Mouse (Mus musculus) midbrain, embryonic 10.5 days (tissue): ENCODE measurements around the gene Pla1a. TPM values are rescaled to one million over a fixed set of nuclear protein-coding genes. Genes with fewer than 3 reads are reported as not detected.

Experiments used
- DNase-seq: peaks from one replicate; pipeline ENCODE4 v3.0.0-alpha.2; 2017; ENCODE audit warnings: low spot score
- H3K27ac ChIP-seq: fragments of 300-500 bp; sonication (generic); replicated peaks from 2 replicates; pipeline ENCODE4 v1.5.1; 2016; ENCODE audit warnings: mild to moderate bottlenecking
- H3K27me3 ChIP-seq: fragments of 300-500 bp; sonication (generic); 2 replicates; pipeline ENCODE4 v1.6.1; 2016; ENCODE audit warnings: low read depth, mild to moderate bottlenecking; ENCODE audit not compliant: poor library complexity, severe bottlenecking
- H3K36me3 ChIP-seq: fragments of 300-500 bp; sonication (generic); 2 replicates; pipeline ENCODE4 v1.6.1; 2016; ENCODE audit warnings: mild to moderate bottlenecking, moderate library complexity
- H3K4me1 ChIP-seq: fragments of 300-500 bp; sonication (generic); 2 replicates; pipeline ENCODE4 v1.6.1; 2016
- H3K4me3 ChIP-seq: fragments of 300-500 bp; sonication (generic); 2 replicates; pipeline ENCODE4 v1.5.1; 2016; ENCODE audit warnings: mild to moderate bottlenecking, moderate library complexity
- H3K9me3 ChIP-seq: fragments of 300-500 bp; sonication (generic); replicated peaks from 2 replicates; pipeline ENCODE4 v1.6.1; 2016; ENCODE audit warnings: mild to moderate bottlenecking
- WGBS: fragments of 180-500 bp; shearing (Covaris S2); methylation state at CpG from one replicate; pipeline ENCODE4 v1.1.7; 2016; 5-methylcytosine and 5-hydroxymethylcytosine counted together
- polyA plus RNA-seq: library from polyadenylated mRNA; unstranded; fragments of >200 nt; fragmentation: Nextera tagmentation; extraction: Ambion mirVana; gene quantifications from 2 replicates; pipeline ENCODE4 v1.2.1, GENCODE M21; 2016

Pla1a gene
- polyA plus RNA-seq, 1 experiment from 2014 or later: 0.07 TPM

DNA sequence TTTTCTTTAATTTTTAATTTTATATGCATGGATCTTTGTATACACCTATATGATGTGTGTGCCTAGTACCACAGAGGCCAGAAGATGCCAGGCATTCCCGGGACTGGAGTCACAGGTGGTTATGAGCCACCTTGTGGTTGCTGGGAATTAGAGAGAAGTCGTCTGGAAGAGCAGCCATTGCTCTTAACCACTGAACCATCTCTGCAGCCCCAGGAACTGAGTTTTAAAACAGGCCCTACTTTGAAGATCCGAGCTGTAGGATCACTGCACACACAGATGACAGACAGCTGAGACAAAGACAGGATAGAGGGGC, 35.7 kb upstream of the Pla1a start:
- no peaks in the 10 kb centered on the region for H3K9me3 ChIP-seq
- no peaks in the 10 kb centered on the region for H3K27me3 ChIP-seq
- WGBS: 35% methylated on average over 3 of the region's 3 CpGs
- no peaks in the 10 kb centered on the region for H3K36me3 ChIP-seq
- no peak for DNase-seq
- no peak overlapping the region for H3K4me3 ChIP-seq
- H3K4me1 ChIP-seq: no peaks in the 10 kb centered on the region
- H3K27ac ChIP-seq: no peak overlapping the region

- WGBS: 84% methylated on average over 8 of the region's 8 CpGs
- Histone ChIP-seq H3K27me3 (no peaks in the 10 kb centered on the region), H3K4me3 (no peak overlapping the region)
Measured at GRCm38 (mm10) chr16:38467917-38468705, 35.2 kb upstream of the Pla1a start.

DNA sequence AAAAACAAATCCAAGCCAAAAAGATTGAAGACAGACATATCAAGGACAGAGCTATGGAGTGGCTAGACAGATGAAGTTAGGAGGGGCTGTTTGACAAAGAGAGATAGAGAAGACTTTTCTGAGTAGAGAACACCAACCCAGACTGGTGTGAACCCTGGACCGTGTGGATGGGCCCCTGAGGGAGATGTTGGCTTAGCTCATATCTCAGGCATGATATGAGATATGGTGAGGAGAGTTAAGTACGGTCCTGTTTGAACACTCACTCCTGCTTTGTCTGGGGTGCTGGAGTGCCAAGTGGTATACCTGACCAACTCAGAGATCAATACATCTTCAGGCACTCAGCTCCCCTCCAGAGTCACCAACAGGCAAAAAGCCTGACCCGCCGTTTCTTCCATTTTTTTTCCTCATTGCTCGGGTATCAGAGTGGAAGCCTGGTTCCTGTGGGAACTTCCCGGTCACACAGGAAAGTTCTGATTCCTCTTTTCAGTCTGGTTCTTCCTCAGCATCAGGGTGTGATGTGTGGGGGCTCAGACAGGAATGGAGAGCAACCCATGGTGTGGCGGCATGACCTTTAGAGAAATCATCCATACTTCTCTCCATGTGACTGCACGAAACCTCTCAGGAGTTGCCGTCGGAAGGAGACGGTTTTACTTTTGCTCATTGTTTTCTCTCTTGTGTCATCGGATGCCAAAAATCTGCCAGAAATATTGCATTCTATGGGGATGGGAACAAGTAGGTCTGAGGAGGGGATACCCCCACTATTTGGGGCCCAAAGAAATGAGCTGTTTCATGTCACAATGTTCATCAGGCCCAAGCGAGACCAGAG, 34.4 kb upstream of the Pla1a start:
- no peak for DNase-seq
- H3K4me1 ChIP-seq: no peaks in the 10 kb centered on the region
- H3K27ac ChIP-seq: no peak overlapping the region
- H3K36me3 ChIP-seq: no peaks in the 10 kb centered on the region
- H3K4me3 ChIP-seq: no peak overlapping the region
- WGBS: 91% methylated on average over 13 of the region's 13 CpGs
- H3K9me3 ChIP-seq: no peaks in the 10 kb centered on the region
- no peaks in the 10 kb centered on the region for H3K27me3 ChIP-seq

More at GRCm38 (mm10) chr16:38467917-38468705, 35.2 kb upstream of the Pla1a start:
- no peak for DNase-seq
- no peak overlapping the region for H3K27ac ChIP-seq
- no peaks in the 10 kb centered on the region for H3K36me3 ChIP-seq
- no peaks in the 10 kb centered on the region for H3K4me1 ChIP-seq
- no peaks in the 10 kb centered on the region for H3K9me3 ChIP-seq

- DNase-seq: no peak
- WGBS: 83% methylated on average over 4 of the region's 4 CpGs
- no peaks in the 10 kb centered on the region for H3K27me3 ChIP-seq
- no peaks in the 10 kb centered on the region for H3K9me3 ChIP-seq
- no peaks in the 10 kb centered on the region for H3K4me1 ChIP-seq
- no peak overlapping the region for H3K4me3 ChIP-seq
- no peaks in the 10 kb centered on the region for H3K36me3 ChIP-seq
- H3K27ac ChIP-seq: no peak overlapping the region
Measured at GRCm38 (mm10) chr16:38466089-38466488, 33.1 kb upstream of the Pla1a start.

GRCm38 (mm10) chr16:38463305-38463704, 30.4 kb upstream of the Pla1a start:
- WGBS: 92% methylated on average over 5 of the region's 5 CpGs
- no peak for DNase-seq
- Histone ChIP-seq H3K4me1 (no peaks in the 10 kb centered on the region), H3K27me3 (no peaks in the 10 kb centered on the region), H3K27ac (no peak overlapping the region), H3K36me3 (no peaks in the 10 kb centered on the region), H3K4me3 (no peak overlapping the region), H3K9me3 (no peaks in the 10 kb centered on the region)

DNA sequence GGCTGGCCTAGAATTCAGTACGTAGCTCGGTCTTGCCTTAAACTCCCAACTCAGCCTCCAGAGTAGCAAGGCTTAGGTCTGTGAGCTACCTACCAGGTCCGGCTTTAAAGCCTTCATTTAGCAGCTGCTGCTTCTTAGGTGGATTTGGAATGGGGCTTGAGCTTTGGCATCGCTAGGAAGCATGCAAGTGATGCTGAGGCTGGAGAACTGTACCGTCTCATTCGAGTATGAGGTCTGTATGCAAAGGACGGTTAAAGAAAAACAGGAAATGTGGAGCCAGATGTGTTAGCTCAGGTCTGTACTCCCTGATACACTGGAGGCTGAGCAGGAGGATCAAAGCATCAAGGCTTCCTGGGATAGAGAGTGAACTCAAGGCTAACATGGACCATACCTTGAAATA, 29.2 kb upstream of the Pla1a start:
- no peak for DNase-seq
- Histone ChIP-seq H3K4me3 (no peak overlapping the region), H3K27ac (no peak overlapping the region), H3K36me3 (no peaks in the 10 kb centered on the region), H3K9me3 (no peaks in the 10 kb centered on the region), H3K27me3 (no peaks in the 10 kb centered on the region), H3K4me1 (no peaks in the 10 kb centered on the region)
- 89% methylated on average over 7 of the region's 7 CpGs for WGBS

DNA sequence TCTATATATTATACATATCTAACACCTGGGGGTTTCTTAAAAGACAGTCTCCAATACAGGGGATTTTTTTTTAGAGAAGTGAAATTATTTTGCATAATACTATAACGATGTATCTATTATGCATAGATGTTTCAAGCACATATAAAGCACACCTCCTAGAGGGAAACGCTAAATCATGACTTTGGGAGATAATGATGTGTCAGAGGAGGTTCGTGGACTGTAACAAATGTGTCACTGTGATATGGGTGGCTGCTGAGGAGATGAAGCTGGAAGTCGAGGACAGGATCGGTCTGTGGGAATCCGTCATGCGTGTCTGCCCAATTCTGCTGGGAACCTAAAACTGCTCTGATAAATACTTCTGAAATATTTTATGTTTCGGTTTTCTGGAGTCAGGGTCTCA, 28.8 kb upstream of the Pla1a start:
- H3K4me3 ChIP-seq: no peak overlapping the region
- H3K27me3 ChIP-seq: no peaks in the 10 kb centered on the region
- DNase-seq: no peak
- no peaks in the 10 kb centered on the region for H3K36me3 ChIP-seq
- H3K9me3 ChIP-seq: no peaks in the 10 kb centered on the region
- no peaks in the 10 kb centered on the region for H3K4me1 ChIP-seq
- WGBS: 86% methylated on average over 8 of the region's 8 CpGs
- no peak overlapping the region for H3K27ac ChIP-seq

- no peaks in the 10 kb centered on the region for H3K36me3 ChIP-seq
- H3K4me3 ChIP-seq: no peak overlapping the region
- H3K4me1 ChIP-seq: no peaks in the 10 kb centered on the region
- WGBS: 92% methylated on average over 4 of the region's 4 CpGs
- no peak overlapping the region for H3K27ac ChIP-seq
- DNase-seq: no peak
- no peaks in the 10 kb centered on the region for H3K27me3 ChIP-seq
- no peaks in the 10 kb centered on the region for H3K9me3 ChIP-seq
Measured at GRCm38 (mm10) chr16:38459990-38460389, 27.0 kb upstream of the Pla1a start.

GRCm38 (mm10) chr16:38458600-38459280, 25.8 kb upstream of the Pla1a start:
- H3K4me1 ChIP-seq: no peaks in the 10 kb centered on the region
- H3K27ac ChIP-seq: no peak overlapping the region
- no peaks in the 10 kb centered on the region for H3K36me3 ChIP-seq
- no peaks in the 10 kb centered on the region for H3K9me3 ChIP-seq
- no peak overlapping the region for H3K4me3 ChIP-seq
- 72% methylated on average over 6 of the region's 6 CpGs for WGBS
- no peak for DNase-seq
- H3K27me3 ChIP-seq: no peaks in the 10 kb centered on the region

GRCm38 (mm10) chr16:38456812-38457567, 24.0 kb upstream of the Pla1a start:
- H3K27me3 ChIP-seq: no peaks in the 10 kb centered on the region
- WGBS: 68% methylated on average over 11 of the region's 11 CpGs
- no peaks in the 10 kb centered on the region for H3K9me3 ChIP-seq
- no peak for DNase-seq
- H3K36me3 ChIP-seq: no peaks in the 10 kb centered on the region
- H3K4me3 ChIP-seq: no peak overlapping the region
- H3K4me1 ChIP-seq: peaks cover 9% of the 10 kb centered on the region
- no peak overlapping the region for H3K27ac ChIP-seq

DNA sequence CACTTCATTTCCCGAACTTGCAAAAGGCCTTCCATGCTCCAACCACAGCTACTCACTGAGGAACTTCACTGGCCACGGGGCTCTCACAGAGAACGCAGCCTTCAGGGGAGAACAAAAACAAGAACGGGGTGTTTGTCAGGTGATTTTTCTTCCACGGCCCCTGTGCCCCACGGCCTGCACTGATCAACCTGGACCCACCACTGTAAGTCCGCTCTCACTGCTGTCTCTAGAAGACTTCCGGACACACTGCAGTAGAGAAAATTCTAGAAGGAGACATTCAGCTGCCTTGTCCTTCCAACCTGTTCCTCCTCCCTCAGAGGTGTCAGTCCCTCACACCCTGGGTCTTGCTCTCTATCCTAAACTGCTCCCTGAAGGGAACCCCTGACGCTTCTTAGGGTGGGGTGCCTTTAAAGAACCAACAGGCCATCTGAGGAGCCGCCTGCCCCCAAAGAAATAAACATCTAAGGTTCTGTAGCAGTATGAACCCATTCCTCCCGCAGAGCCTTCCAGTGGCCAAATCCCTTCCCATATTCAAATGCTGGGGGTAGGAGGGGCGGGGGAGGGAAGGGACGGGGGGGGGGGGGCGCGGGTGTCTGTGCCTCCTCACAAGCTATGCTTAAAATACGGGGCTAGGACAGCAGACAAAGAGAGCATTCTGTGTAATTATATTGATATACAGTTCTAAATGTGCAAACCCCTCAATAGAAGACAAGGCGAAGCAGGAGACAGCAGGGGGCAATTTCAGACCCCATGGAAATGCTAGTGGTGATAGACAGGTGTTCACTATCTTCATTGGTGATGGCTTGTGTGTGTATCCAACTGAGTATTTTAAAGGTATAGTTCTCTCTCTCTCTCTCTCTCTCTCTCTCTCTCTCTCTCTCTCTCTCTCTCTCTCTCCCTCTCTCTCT, 22.8 kb upstream of the Pla1a start, which contains the start of gene Cd80:
TSS of gene Cd80 (plus strand) at position 51 of the 908 bp plus-strand sequence.
- Histone ChIP-seq H3K27me3 (no peaks in the 10 kb centered on the region), H3K36me3 (0 out of 2 replicates have a peak, but pooled peaks cover under 1% of the 10 kb centered on the region), H3K4me3 (no peak within 1 kb of the TSS), H3K9me3 (no peaks in the 10 kb centered on the region), H3K27ac (no peak within 1 kb of the TSS), H3K4me1 (peaks cover 20% of the 10 kb centered on the region)
- 78% methylated on average over 17 of the region's 17 CpGs for WGBS
- DNase-seq: no peak
